Mouse (Mus musculus) liver, embryonic 15.5 days (tissue): Measurements from ENCODE around the gene Usp39. TPM values are rescaled to one million over a fixed set of nuclear protein-coding genes. Genes with fewer than 3 reads are reported as not detected.

Source experiments
- ATAC-seq: fragments of 200-750 bp; cut with Nextera tagmentation; 2 replicates; pipeline ENCODE4 v1.8.0; 2017; ENCODE audit warnings: moderate number of reproducible peaks, mild to moderate bottlenecking, moderate library complexity; ENCODE audit not compliant: insufficient read depth
- H3K27ac ChIP-seq: fragments of 300-500 bp; sonication (generic); replicated peaks from 2 replicates; pipeline ENCODE4 v1.5.1; 2015; ENCODE audit warnings: mild to moderate bottlenecking, inconsistent platforms
- H3K27me3 ChIP-seq: fragments of 300-500 bp; sonication (generic); 2 replicates; pipeline ENCODE4 v1.6.1; 2015; ENCODE audit warnings: mild to moderate bottlenecking, inconsistent platforms
- H3K36me3 ChIP-seq: fragments of 300-500 bp; sonication (generic); replicated peaks from 2 replicates; pipeline ENCODE4 v1.6.1; 2015; ENCODE audit warnings: moderate library complexity, mild to moderate bottlenecking, inconsistent platforms
- H3K4me1 ChIP-seq: fragments of 300-500 bp; sonication (generic); replicated peaks from 2 replicates; pipeline ENCODE4 v1.6.1; 2015; ENCODE audit warnings: inconsistent platforms
- H3K4me2 ChIP-seq: fragments of 300-500 bp; sonication (generic); 2 replicates; pipeline ENCODE4 v1.6.1; 2015; ENCODE audit warnings: moderate library complexity, mild to moderate bottlenecking, inconsistent platforms
- H3K4me3 ChIP-seq: fragments of 300-500 bp; sonication (generic); replicated peaks from 2 replicates; pipeline ENCODE4 v1.5.1; 2015; ENCODE audit warnings: mild to moderate bottlenecking, inconsistent platforms
- H3K9ac ChIP-seq: fragments of 300-500 bp; sonication (generic); 2 replicates; pipeline ENCODE4 v1.6.1; 2015; ENCODE audit warnings: moderate library complexity, mild to moderate bottlenecking, inconsistent platforms
- H3K9me3 ChIP-seq: fragments of 300-500 bp; sonication (generic); replicated peaks from 2 replicates; pipeline ENCODE4 v1.6.1; 2016; ENCODE audit warnings: inconsistent platforms
- WGBS: fragments of 180-500 bp; shearing (Covaris S2); methylation state at CpG from one replicate; pipeline ENCODE4 v1.1.7; 2015; ENCODE audit warnings: mixed read lengths; ENCODE audit not compliant: insufficient replicate concordance; 5-methylcytosine and 5-hydroxymethylcytosine counted together
- polyA plus RNA-seq: library from polyadenylated mRNA; unstranded; fragments of >200 nt; fragmentation: Nextera tagmentation; extraction: Ambion mirVana; gene quantifications from 2 replicates; pipeline ENCODE4 v1.2.1, GENCODE M21; 2015

Gene Usp39
- polyA plus RNA-seq, 1 experiment from 2014 or later = 38.7 TPM

DNA sequence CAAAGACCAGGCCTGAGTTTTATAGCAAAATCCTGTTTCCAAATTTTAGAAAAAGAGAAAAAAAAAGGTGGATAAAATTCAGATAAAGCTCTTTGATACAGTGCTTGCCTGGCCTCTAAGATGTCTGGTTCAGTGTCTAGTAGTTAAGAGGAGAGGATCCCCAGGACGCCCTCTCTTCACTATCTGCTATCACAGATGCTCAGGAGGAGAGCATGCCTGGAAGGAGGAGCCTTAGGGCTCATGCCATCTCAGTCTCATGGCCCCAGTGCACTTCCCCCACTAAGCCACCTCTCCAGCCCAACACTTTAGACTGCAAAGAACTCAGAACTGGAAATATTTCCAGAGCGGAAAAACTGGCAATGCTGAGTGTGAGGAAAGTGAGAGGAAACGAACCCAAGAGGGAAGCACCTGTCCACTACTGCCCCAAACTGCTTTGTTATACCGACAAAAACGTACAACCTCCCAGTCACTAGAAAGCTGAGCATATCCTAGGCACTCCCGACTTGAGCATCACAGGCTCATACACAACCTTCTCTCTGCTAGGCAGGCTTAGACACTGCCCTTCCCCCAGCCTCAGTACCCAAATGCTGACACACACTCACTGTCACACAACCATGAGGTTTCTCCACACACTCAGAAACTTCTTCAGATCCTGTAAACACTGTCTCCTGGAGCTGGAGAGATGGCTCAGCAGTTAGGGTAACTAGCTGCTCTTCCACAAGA lies 21.0 kb downstream of the Usp39 start:
- ATAC-seq = peak; percentile 98
- no peaks in the 10 kb centered on the region for H3K9me3 ChIP-seq
- no peak overlapping the region for H3K4me3 ChIP-seq
- peaks cover 100% of the 10 kb centered on the region for H3K36me3 ChIP-seq
- H3K27me3 ChIP-seq = no peaks in the 10 kb centered on the region
- H3K27ac ChIP-seq = peak overlapping the region; percentile 85
- 62% methylated on average over 6 of the region's 6 CpGs for WGBS
- H3K4me2 ChIP-seq = peak overlapping the region; percentile 35
- peaks cover 24% of the 10 kb centered on the region for H3K4me1 ChIP-seq
- peak overlapping the region; percentile 28 for H3K9ac ChIP-seq

DNA sequence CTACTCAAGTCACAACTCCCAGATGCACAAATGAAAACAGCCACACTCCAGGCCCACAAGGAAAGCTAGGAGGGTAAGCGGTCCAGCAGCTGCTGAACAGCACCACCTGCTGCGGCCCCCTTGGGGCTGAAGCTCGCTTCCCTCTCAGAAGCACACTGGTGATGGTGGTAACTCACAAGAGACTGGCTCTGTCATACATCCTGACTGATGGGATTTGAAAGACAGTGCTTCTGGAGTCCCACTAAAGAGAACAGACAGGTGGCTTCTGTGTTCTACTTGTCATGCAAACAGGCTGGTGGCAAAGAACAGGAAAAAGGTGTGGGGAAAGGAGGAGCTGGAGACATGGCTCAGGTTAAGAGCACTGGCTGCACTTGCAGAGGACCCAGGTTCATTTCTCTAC lies 22.0 kb downstream of the Usp39 start:
- WGBS = 94% methylated on average over 3 of the region's 3 CpGs
- Histone ChIP-seq H3K27ac (peak overlapping the region; percentile 85; the same call in 1 of the 2 replicates), H3K4me1 (peaks cover 24% of the 10 kb centered on the region), H3K27me3 (no peaks in the 10 kb centered on the region), H3K9me3 (no peaks in the 10 kb centered on the region), H3K36me3 (peaks cover 100% of the 10 kb centered on the region), H3K9ac (0 out of 2 replicates have a peak overlapping the region, but pooled peaks have one; percentile 1), H3K4me2 (no peak overlapping the region), H3K4me3 (no peak overlapping the region)
- no peak for ATAC-seq

GRCm38 (mm10) chr6:72319019-72319418 lies 26.0 kb downstream of the Usp39 start:
- H3K4me2 ChIP-seq = no peak overlapping the region
- no peak overlapping the region for H3K27ac ChIP-seq
- no peak overlapping the region for H3K9ac ChIP-seq
- H3K36me3 ChIP-seq = peaks cover 90% of the 10 kb centered on the region
- no peak for ATAC-seq
- H3K27me3 ChIP-seq = no peaks in the 10 kb centered on the region
- H3K4me1 ChIP-seq = peaks cover 16% of the 10 kb centered on the region
- 73% methylated on average over 11 of the region's 11 CpGs for WGBS
- H3K4me3 ChIP-seq = no peak overlapping the region
- no peaks in the 10 kb centered on the region for H3K9me3 ChIP-seq

DNA sequence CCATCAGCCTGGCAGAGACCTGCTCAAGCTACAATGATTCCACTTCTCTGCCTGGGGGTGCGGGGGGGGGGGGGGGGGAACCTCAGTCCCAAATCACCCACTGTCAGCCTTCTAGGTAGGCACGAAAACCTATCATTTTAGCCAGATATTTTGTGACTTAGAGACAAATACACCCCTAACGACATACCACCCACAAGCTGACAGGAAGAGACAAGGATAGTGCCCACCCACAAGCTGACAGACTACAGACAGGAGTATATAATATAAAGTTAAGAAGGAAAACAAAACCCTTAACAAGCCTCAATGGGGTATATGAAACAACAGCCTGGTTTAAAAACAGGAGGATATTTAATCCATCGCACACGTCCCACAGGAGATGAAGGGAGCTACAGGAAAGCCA lies 26.5 kb downstream of the Usp39 start:
- H3K9me3 ChIP-seq = no peaks in the 10 kb centered on the region
- no peaks in the 10 kb centered on the region for H3K27me3 ChIP-seq
- H3K4me2 ChIP-seq = no peak overlapping the region
- WGBS = 49% methylated on average over 5 of the region's 5 CpGs
- no peak overlapping the region for H3K27ac ChIP-seq
- H3K4me3 ChIP-seq = no peak overlapping the region
- ATAC-seq = no peak; the same call in 1 of the 2 replicates
- peaks cover 10% of the 10 kb centered on the region for H3K4me1 ChIP-seq
- H3K36me3 ChIP-seq = peaks cover 87% of the 10 kb centered on the region
- no peak overlapping the region for H3K9ac ChIP-seq

DNA sequence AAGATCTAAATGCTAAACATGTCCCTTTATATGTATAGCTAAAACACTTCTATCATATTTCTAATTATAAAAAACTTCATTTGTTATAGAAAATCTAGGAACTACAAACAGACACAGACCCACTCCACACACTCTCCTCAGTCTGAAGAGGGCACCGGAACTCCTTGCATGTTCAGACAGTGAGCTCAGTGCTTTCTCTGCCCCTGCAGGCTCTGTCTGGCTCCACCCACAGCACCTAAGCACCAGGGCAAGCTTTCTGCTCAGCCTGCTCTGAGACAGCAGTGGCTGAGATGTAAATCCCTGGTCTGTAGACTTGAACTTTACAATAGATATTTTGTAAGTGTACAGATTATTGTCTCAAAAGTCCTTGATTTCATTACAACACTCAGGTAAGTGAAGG lies 28.9 kb downstream of the Usp39 start:
- Histone ChIP-seq H3K27me3 (no peaks in the 10 kb centered on the region), H3K27ac (no peak overlapping the region), H3K4me2 (no peak overlapping the region), H3K4me3 (no peak overlapping the region), H3K4me1 (0 out of 2 replicates have a peak, but pooled peaks cover 3% of the 10 kb centered on the region), H3K9ac (no peak overlapping the region), H3K9me3 (no peaks in the 10 kb centered on the region), H3K36me3 (peaks cover 78% of the 10 kb centered on the region)
- no peak for ATAC-seq
- WGBS = 60% methylated on average over 1 of the region's 1 CpGs

GRCm38 (mm10) chr6:72315384-72315783 lies 29.6 kb downstream of the Usp39 start:
- H3K4me2 ChIP-seq = no peak overlapping the region
- no peaks in the 10 kb centered on the region for H3K27me3 ChIP-seq
- ATAC-seq = no peak
- no peak overlapping the region for H3K27ac ChIP-seq
- 0 out of 2 replicates have a peak, but pooled peaks cover 3% of the 10 kb centered on the region for H3K4me1 ChIP-seq
- peaks cover 71% of the 10 kb centered on the region for H3K36me3 ChIP-seq
- H3K9ac ChIP-seq = no peak overlapping the region
- WGBS = 67% methylated on average over 2 of the region's 2 CpGs
- H3K9me3 ChIP-seq = no peaks in the 10 kb centered on the region
- no peak overlapping the region for H3K4me3 ChIP-seq

- H3K9ac ChIP-seq = no peak overlapping the region
- no peaks in the 10 kb centered on the region for H3K4me1 ChIP-seq
- no peaks in the 10 kb centered on the region for H3K9me3 ChIP-seq
- H3K27ac ChIP-seq = no peak overlapping the region
- no peaks in the 10 kb centered on the region for H3K27me3 ChIP-seq
- peaks cover 50% of the 10 kb centered on the region for H3K36me3 ChIP-seq
- no peak overlapping the region for H3K4me2 ChIP-seq
- 76% methylated on average over 11 of the region's 11 CpGs for WGBS
- no peak for ATAC-seq
- no peak overlapping the region for H3K4me3 ChIP-seq
Measured at GRCm38 (mm10) chr6:72313124-72313867, 31.7 kb downstream of the Usp39 start.

DNA sequence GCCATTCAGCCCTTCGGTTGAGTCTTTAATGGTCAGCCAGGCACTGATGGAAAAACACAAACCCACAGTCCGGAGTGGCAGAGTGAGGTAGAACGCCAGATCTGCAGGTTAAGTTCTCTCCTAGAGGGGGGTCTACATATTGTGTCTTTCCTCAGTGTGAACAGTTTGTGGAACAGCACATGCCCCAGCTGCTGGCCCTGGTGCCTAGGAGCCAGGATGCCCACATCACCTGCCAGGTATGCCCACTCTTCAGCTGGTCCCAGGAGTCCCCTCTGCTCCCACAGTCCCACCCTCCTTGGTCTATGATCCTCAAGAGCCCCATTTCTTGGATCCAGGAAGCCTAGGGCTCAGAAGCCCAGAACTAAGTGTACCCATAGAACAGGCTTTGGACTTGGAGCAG lies 32.8 kb downstream of the Usp39 start:
- Histone ChIP-seq H3K4me1 (no peaks in the 10 kb centered on the region), H3K9me3 (no peaks in the 10 kb centered on the region), H3K4me3 (no peak overlapping the region), H3K36me3 (peaks cover 39% of the 10 kb centered on the region), H3K27me3 (no peaks in the 10 kb centered on the region), H3K27ac (no peak overlapping the region), H3K9ac (no peak overlapping the region), H3K4me2 (no peak overlapping the region)
- 78% methylated on average over 3 of the region's 3 CpGs for WGBS
- no peak for ATAC-seq

DNA sequence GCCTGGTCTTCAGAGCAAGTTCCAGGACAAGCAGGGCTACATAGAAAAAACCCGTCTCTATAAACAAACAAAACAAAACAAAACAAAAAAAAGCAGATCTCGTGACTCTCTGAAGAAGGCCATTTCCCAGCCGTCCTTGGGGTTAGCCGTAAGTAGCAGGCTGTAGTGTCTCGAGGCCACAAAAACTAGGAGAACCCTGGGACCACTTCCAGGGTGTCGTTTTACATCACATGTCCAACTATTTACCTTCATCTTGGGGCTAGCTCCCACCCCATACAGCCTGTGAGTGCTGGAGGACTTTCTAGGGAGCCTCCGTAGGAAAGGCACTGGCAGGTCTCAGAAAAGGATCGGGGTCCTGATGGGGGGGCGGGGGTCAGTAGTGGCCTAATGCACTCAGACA lies 41.5 kb downstream of the Usp39 start:
- Histone ChIP-seq H3K27ac (no peak overlapping the region), H3K9me3 (no peaks in the 10 kb centered on the region), H3K27me3 (no peaks in the 10 kb centered on the region), H3K4me2 (no peak overlapping the region), H3K36me3 (no peaks in the 10 kb centered on the region), H3K4me3 (no peak overlapping the region), H3K9ac (no peak overlapping the region), H3K4me1 (peaks cover 24% of the 10 kb centered on the region)
- no peak for ATAC-seq
- WGBS = 61% methylated on average over 9 of the region's 9 CpGs

- Histone ChIP-seq H3K4me2 (no peak overlapping the region), H3K9me3 (no peaks in the 10 kb centered on the region), H3K36me3 (no peaks in the 10 kb centered on the region), H3K9ac (no peak overlapping the region), H3K4me1 (peaks cover 24% of the 10 kb centered on the region), H3K27me3 (no peaks in the 10 kb centered on the region), H3K27ac (peak overlapping the region; percentile 62; the same call in 1 of the 2 replicates), H3K4me3 (no peak overlapping the region)
- WGBS = 60% methylated on average over 11 of the region's 11 CpGs
- ATAC-seq = peak; percentile 59; the same call in 1 of the 2 replicates
Measured at GRCm38 (mm10) chr6:72302349-72302925, 42.5 kb downstream of the Usp39 start.

DNA sequence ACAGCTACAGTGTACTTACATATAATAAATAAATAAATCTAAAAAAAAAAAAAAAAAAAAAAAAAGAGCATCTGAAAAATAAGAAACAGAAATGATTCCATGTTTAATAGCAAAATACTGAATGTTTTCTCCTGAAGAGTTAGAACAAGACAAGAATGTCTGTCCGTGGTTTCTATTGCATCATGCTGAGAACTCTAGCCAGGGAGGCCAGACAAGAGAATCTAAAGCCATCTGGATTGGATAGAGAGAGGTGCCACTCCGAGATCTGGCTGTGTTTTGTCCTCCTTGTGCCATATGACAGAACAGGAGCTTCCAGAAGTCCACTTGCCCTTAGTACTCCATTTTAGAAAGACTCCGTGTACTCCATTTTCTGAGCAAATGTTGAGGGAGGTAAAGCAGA lies 47.2 kb downstream of the Usp39 start:
- Histone ChIP-seq H3K27me3 (peaks cover 21% of the 10 kb centered on the region; the same call in 1 of the 2 replicates), H3K36me3 (no peaks in the 10 kb centered on the region), H3K9me3 (no peaks in the 10 kb centered on the region), H3K9ac (no peak overlapping the region), H3K4me1 (peaks cover 17% of the 10 kb centered on the region), H3K27ac (no peak overlapping the region), H3K4me2 (no peak overlapping the region), H3K4me3 (no peak overlapping the region)
- 58% methylated on average over 3 of the region's 3 CpGs for WGBS
- ATAC-seq = no peak
